Mouse (Mus musculus) urinary bladder, postnatal 25 days (tissue): ENCODE measurements at regions not wholly inside any gene's neighbourhood (a gene's known extent, or its start where the extent isn't known, plus 50 kb on each side); places are given as distances from the start of the nearest gene placed in this dataset.

Experiments
- DNase-seq: peaks from one replicate; pipeline ENCODE4 v3.0.0; 2022; ENCODE audit warnings: low spot score

DNA sequence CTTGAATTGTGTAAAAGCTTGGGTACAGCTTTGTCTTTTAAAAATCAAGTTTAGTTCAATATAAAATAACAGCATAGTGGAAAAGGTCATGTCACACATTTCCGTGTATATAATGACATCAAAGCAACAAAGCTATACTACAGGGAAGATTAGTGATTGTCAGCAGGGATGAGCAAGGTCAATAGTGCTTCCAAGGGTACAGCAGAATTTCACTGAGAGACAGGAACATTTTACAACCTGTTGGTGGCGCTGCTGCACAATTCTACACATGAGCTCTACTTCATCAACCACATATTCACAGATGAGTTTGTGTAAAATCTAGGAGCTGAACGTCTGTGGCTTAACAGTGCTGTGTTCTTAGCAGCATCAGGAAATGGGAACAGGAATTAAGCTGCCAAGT is 74.3 kb upstream of the A2m start:
- DNase-seq, result peak; percentile 27

DNA sequence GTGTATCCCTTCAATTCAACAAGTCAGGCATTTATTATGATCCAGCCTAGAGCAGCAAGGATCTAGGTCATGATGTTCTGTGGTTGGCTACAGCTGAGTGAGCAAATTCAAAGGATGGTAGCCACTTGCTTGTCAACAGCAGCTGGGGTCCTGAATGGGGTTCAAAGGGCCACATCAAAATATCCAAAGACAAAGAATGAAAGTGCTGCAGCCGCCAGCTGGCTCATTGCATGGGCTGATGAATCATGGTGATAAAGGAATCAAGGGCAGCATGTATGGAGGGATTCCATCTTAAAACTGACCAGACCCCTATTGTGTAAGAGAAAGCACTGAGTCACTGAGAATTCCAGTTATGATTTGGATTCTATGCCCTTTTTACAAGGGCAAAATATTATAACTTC is 74.8 kb upstream of the A2m start:
- DNase-seq, result no peak

DNA sequence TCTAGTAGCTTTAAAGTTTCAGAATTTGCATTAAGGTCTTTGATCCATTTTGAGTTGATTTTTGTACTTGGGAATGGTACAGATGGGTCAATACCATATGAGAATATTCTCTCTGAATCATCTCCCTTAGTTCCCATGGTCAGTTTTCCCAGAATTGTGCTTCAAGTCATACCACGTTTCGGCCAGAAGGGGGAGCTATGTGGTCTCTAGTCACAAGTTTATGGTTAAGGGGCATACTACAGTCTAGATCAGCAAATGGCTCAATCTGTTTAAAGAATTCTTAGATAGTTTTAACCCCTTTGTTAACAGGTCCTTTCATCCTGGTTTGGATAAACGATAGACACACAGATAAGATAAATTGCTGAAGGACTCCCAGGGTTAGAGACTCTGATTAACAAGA is 78.7 kb upstream of the A2m start:
- no peak for DNase-seq

DNA sequence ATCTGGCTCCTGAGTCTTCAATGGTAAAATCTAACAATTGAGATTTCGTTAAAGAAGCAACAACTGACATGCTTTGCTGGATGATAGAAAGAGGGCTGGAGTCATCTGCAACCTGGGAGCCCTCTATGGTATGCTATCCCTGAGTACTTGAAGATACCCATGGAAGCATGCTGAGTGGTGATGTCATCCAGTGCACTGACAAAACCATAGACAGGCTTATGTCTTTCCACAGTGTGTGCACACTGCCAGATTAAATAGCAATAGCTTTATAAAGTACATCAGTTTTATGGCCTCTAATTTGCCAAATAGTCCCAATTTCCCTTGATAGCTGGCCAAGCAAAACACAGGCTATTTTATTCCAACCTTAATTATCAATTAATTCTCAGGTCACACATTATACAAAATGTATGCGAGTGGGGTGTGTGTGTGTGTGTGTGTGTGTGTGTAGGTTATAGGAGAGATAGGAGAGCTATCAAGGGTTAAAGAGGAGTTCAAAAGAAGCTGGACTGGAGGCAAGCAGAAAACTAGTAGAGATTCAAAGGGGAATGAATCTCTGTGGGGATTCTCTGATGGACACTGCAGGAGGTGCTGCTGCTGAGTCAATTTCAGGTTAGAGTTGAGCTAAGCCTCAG is 80.1 kb upstream of the Iqsec3 start:
- no peak for DNase-seq

DNA sequence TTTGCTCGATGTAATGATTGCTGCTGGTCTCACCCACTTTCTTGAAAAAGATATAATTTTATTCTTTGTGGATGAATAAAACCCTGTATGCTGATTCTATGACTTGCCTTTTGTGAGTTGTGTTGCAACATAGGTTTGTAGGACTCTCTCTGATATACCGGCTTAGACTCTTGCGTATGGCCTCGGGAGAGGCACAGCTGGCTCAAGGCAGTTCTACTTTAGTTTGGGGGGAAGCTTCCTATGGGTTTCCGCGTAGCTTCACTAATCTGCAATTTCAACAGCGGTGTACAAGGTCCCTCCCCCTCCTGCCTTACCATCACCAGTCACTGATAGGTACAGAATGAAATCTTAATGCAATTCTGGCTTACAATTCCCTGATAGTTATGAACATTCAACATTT is 60.0 kb upstream of the Iqsec3 start:
- DNase-seq, result no peak

DNA sequence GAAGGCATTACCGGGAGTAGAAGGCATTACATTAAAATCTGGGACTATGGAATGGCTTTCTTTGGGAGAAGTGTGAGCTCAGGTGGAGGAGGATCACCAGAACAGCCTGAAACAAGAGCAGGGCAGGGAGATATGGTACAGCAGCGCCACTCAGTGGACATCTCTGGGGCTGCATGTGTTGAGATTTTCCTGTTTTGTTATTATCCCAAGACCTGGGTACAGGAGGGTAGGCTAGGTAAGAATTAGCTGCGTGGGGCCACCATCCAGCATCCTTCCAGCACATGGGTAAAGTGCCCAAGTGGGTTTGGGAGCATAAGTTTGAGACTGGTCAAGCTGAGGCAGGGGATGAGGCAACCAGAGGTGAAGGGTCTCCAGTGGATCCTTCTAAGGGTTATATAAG is 59.4 kb upstream of the Iqsec3 start:
- peak; percentile 29 for DNase-seq

DNA sequence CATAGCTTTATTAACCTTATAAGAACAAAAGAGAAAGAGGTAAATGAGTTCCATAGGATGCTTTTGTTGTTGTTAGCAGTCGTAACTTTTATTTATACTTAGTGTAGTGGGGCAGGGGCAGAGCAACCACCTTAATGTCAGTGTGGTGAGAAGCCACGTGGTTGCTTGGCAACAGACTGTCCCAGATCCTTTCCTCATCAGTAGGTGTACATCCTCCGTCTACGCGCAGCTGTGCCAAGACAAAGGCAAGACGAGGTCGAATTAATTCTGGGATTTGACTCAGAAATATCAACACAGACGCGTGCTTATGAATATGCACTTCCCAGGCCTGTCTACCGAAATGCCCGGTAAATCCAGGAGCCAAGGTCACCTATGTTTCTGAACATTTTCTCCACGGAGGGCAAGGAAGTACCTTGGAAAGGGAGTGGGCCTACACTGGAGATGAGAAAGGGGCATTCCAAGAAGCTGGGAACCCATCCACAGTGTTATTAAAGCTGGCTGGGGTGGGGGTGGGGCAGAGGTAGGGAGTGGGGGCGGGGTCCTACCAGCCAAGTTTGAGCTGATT is 58.4 kb upstream of the Iqsec3 start:
- no peak for DNase-seq

DNA sequence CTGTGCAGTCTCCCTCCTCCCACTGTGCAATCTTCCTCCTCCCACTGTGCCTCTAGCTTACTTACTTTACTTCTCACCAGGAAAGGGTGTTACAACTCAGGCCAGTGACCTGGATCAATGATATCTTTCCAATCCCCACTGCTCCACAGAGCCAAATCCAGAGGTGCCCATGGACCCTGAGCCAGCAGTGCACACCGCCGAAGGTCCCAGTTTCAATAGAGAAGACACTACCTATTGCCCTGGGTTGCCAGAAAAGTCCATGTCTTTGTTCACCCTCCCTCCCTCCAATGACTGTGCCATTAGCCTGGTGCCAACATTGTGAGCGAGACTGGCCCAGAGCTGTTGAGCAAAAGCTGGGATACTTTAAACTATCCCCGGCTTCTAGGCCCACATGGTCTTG is 53.8 kb upstream of the Iqsec3 start:
- DNase-seq, result no peak

DNA sequence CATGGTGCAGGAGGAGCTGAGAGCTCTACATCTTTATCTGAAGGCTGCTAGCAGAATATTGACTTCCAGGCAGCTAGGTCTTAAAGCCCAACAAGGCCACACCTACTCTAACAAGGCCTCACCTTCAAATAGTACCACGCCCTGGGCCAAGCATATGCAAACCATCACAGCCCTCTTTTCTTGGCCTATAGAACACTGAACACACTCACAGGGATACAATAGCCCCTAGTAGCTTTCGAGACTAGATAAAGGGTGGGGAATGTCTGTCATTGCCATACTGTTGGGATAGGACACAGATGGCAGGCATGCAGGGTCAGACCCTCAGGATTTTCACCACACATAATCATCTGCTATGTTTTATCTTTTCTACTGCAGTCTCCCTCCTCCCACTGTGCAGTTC is 52.6 kb upstream of the Iqsec3 start:
- DNase-seq, result no peak

DNA sequence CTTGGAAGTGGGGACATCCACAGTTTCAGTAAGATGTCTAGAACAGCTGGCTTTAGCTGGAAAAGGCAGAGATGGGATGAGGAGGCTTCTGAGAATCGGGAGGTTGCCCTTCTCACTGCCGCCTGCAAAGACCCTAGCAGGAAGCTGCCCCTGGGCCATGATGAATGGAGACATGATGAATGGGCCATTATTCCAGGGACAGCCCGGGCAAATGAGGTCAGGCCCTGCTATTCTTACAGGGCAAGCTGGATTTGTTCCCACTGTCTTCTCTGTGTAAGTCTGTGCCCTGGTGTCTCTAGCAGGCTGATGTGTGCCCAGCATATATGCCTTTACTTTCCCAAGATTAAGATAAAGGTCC is 51.1 kb upstream of the Iqsec3 start:
- no peak for DNase-seq

DNA sequence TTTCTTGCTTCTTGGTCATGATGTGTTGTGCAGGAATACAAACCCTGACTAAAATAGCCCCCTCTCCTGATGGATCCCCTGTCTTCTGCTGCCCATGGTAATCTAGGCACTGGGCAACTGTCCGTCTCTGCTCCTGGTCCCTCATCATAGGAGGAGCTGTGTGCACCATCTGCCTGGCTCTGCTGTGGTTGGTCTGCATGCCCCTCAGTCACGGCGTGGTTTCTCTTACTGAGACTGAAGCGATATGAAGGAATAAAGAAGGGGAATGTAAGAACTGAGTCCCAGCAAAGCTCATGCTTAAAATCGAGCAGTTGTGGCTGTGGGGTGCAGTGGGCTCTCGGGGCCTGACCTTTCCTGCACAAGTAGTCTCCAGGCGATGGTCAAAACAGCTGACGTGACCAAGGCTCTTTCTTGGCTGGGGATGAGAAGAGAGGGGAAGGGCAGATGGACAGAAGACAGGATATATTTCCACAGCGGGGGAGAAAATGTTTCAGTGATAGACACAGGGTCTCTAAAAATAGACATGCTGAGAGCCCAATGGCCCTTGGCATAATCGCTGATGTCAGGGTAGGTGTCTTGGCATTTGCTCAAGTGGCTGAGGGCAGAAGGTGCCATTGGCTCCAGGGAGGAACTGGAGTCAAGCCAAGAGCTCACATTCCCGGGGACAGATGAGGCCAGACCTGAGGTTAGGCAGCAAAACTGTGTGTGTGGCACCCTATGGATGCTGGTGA is 50.6 kb upstream of the Iqsec3 start:
- no peak for DNase-seq
